Mouse (Mus musculus) cortical plate, adult 2 months (tissue): Measurements from ENCODE around the gene Scd1. TPM values are rescaled to one million over a fixed set of nuclear protein-coding genes. Genes with fewer than 3 reads are reported as not detected.
"Not testable (repeated sequence)": the region's sequence is repeated elsewhere in the genome, so short reads cannot be mapped to it uniquely, and the experiment has no call there.

Experiments used
- H3K27ac ChIP-seq: fragments of 200-500 bp; 2 replicates; pipeline ENCODE4 v1.5.1; 2012; ENCODE audit warnings: low read length, control low read depth, inconsistent platforms; ENCODE audit not compliant: insufficient read depth
- H3K4me1 ChIP-seq: fragments of 200-500 bp; 2 replicates; pipeline ENCODE4 v1.6.1; 2011; ENCODE audit warnings: low read length; ENCODE audit not compliant: control insufficient read depth, insufficient read depth
- H3K4me3 ChIP-seq: fragments of 200-500 bp; 2 replicates; pipeline ENCODE4 v1.5.1; 2011; ENCODE audit warnings: mild to moderate bottlenecking, low read length, control low read depth; ENCODE audit not compliant: insufficient read depth
- CTCF ChIP-seq: fragments of 200-500 bp; IDR thresholded peaks from 2 replicates; pipeline ENCODE4 v1.5.1; 2011; ENCODE audit warnings: mild to moderate bottlenecking, control low read depth, low read length; ENCODE audit not compliant: insufficient read depth; ENCODE audit errors: extremely low read depth
- POLR2A ChIP-seq: fragments of 200-500 bp; IDR thresholded peaks from 2 replicates; pipeline ENCODE4 v1.6.1; 2011; ENCODE audit warnings: mild to moderate bottlenecking, low read length, control low read depth; ENCODE audit not compliant: insufficient read depth; ENCODE audit errors: extremely low read depth
- polyA plus RNA-seq: library from polyadenylated mRNA; depleted of rRNA; stranded (reverse); fragments of >200 nt; gene quantifications from 2 replicates; pipeline ENCODE4 v1.2.3, GENCODE M21; 2012; rRNA removed

Gene Scd1
- polyA plus RNA-seq, 1 experiment: 184 TPM

DNA sequence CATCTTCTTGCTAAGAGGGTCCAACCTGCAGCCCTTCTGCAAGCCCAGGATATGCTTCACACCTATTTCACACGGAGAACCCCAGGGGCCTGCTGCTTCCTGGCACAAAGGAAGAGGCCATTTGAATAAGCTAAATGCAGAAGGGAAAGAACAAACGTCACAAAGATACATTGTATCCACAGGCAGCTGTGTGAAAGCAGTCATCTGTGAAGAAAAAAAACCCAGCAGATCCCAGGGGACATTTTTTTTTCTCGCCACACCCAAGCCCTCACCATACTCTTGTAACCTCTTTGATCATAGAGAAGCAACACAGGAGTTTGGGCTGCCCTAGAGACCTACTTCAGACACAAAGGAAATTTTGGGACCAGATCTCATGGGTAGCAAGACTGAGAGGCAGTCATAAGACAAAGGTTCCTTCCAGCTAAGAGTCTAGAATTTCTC is 31.1 kb downstream of the Scd1 start:
- no peak overlapping the region for H3K4me3 ChIP-seq
- no peaks in the 10 kb centered on the region for H3K4me1 ChIP-seq
- H3K27ac ChIP-seq: no peak overlapping the region
- no peak for TF ChIP-seq CTCF
- TF ChIP-seq POLR2A: no peak

DNA sequence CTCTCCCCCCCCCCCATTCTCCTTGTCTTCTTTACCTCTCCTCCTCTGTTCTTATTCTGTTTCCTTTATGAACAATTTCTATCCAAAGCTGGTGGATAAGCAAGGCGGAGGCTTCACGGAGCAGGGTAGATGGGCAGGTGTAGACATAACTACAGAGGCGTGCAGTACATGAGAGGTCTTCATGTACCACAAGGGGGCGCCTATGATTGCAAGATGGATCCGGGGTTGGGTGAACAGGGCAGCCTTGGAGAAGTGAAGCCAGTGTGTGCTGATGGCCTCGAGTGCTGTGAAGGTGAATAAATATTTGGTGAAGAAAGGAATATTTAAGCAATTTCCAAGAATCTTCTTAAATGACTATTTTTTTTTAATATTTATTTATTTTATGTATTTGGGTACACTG is 34.7 kb downstream of the Scd1 start:
- Histone ChIP-seq H3K4me3 (no peak overlapping the region), H3K27ac (no peak overlapping the region), H3K4me1 (no peaks in the 10 kb centered on the region)
- TF ChIP-seq CTCF (peak; percentile 77), POLR2A (no peak)

DNA sequence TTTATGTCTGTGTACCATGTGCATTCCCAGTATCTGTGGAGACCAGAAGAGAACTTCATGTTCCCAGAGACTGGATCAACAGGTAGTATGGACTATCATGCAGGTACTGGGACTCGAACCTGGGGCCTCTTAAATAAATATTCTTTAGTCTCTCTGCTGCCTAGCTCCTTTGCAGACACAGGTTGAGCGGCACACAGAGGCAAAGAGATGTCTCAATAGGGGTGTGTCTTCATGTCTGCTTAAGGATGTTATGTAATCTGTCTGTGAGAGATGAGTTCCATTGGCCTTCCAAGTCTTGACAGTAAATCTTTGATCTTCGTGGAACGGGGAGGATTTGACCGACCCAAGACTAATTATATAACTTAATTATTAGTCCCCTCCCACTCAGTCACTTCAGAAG is 37.4 kb downstream of the Scd1 start:
- no peaks in the 10 kb centered on the region for H3K4me1 ChIP-seq
- no peak overlapping the region for H3K27ac ChIP-seq
- no peak overlapping the region for H3K4me3 ChIP-seq
- TF ChIP-seq CTCF: no peak
- no peak for TF ChIP-seq POLR2A

DNA sequence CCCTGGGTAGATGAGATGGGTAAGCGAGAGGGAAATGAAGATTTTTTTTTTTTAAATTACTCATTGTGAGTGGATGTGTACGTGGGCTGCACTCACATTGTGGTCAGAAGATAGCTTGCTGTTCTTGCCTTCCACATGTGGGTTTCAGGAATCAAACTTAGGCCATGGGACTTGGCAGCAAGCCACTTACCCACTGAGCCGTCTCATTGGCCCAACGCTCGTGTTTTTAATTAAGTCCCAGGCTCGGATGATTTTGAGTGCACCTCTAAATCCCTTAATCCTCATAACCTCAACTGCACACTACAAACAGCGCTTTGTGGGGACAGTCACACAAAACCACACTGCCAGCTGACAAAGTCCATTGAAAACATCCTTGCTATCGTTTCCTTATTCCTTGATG is 38.3 kb downstream of the Scd1 start:
- Histone ChIP-seq H3K4me1 (no peaks in the 10 kb centered on the region), H3K4me3 (no peak overlapping the region), H3K27ac (no peak overlapping the region)
- TF ChIP-seq POLR2A (no peak), CTCF (no peak)

DNA sequence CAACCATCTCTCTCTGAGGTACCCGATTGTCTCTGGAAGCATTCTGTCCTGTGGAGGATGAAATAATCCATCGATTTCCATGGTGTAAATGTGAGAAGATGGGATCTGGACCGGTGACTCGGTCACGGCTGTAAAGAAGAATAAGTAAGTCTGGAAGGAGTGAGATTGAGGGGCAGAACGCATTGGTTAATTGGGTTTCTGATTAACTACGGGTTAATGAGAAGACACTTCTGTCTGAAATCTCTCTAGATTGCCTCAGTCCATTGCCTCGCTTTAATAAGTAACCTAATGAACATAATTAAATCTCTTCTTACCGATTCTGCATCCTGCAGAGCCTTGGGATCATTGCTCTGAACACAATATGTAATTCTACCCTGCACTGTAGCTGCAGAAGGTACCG is 40.6 kb downstream of the Scd1 start:
- not testable (repeated sequence) for H3K27ac ChIP-seq, H3K4me3 ChIP-seq, H3K4me1 ChIP-seq

DNA sequence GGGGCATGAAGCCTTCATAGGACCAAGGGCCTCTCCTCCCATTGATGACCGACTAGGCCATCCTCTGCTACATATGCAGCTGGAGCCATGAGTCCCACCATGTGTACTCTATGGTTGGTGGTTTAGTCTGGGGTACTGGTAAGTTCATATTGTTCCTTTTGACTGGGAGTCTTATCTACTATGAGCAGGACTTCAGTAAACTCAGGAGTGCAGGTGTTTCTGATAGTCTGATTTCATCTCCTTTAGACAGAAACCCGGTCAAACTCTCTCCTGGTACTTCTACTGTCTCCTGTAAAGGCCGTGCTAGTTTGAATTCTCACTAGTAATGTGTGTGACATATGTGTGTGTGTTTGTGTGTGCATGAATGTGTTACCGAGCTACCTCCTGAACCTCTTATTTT is 41.9 kb downstream of the Scd1 start:
- H3K4me1 ChIP-seq: no peaks in the 10 kb centered on the region
- H3K4me3 ChIP-seq: no peak overlapping the region
- H3K27ac ChIP-seq: no peak overlapping the region
- no peak for TF ChIP-seq CTCF
- no peak for TF ChIP-seq POLR2A

DNA sequence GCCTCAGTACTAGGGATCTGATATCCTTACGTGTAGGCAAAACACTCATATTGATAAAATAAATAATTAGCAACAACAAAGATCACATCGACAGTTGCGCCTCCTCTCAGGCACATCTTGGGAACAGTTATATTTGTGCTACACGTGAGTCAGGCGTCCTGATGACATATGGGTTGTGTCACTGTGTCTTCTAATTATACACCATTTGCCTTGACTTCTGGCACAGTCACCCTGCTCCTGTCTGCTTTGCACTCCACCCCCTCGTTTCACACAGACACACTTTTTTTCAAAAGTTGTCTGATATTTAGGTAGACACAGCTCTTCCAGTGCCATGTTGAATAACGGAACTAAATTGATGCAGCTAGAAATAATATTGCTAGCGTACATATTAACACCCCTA is 43.6 kb downstream of the Scd1 start:
- H3K4me1 ChIP-seq: no peaks in the 10 kb centered on the region
- no peak for TF ChIP-seq POLR2A
- no peak for TF ChIP-seq CTCF

DNA sequence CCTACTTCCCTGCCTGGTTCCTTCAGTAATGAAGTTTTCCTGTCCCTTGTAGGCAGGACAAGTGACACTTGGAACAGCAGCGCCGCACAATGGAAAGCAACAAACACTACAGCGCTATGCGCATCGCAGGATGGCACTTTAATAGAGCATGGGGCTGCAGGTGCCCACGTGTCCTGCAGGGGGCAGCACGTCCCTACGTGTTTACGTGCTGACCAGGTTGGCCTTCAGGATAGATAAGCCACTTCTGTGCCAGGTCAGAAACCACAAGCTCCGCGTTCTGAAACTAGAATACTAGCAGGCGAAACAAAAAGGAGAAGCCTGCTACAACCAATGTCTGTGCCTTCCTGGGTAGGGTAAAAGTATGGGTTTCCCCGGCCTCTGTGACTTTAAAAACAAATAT is 44.1 kb downstream of the Scd1 start:
- H3K4me1 ChIP-seq: no peaks in the 10 kb centered on the region
- TF ChIP-seq CTCF (peak; percentile 93), POLR2A (no peak)
- no peak overlapping the region for H3K4me3 ChIP-seq
- no peak overlapping the region for H3K27ac ChIP-seq

More for the DNA sequence above, 43.6 kb downstream of the Scd1 start:
- H3K27ac ChIP-seq: no peak overlapping the region
- no peak overlapping the region for H3K4me3 ChIP-seq

DNA sequence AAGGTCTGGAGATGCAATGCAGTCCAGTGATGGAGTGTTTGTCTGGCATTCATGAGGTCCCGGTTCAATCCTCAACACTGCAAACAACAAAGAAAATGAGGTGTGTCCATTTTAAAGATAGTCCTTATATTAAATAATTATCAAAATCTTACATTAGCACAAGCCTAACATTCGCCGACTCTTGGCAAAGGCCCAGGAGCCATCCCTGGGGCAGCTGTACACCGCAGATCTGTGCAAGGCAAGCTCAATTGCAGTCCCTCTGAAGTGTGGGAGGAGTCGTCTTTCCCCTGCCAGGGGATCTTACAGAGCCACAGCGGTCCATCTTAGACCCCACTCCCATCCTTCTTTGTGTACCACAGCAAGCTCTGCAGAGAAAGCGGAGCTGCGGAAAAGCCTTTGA is 49.0 kb downstream of the Scd1 start:
- H3K27ac ChIP-seq: no peak overlapping the region
- H3K4me3 ChIP-seq: no peak overlapping the region
- TF ChIP-seq POLR2A (no peak), CTCF (no peak)
- no peaks in the 10 kb centered on the region for H3K4me1 ChIP-seq

DNA sequence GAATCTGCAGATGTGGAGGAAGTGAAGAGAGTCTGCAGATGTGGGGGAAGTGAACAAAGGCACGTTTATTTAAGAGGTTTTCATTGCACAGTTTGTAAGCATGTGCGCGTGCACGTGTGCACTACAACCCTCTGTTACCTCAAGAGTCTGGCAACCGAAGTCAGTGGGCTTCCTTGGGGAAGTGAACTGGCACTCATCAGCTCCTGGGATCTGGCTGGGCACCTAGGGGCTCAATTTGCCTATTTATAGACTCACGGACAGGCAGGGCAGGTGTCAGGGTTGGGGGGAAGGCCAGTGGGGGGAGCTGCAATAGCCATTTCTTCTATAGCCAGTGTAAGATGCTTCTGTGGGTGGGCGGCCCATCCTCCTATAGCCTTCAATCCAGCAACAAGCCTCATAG is 55.9 kb downstream of the Scd1 start:
- H3K27ac ChIP-seq: no peak overlapping the region
- H3K4me1 ChIP-seq: no peaks in the 10 kb centered on the region
- no peak for TF ChIP-seq POLR2A
- no peak for TF ChIP-seq CTCF
- H3K4me3 ChIP-seq: no peak overlapping the region

DNA sequence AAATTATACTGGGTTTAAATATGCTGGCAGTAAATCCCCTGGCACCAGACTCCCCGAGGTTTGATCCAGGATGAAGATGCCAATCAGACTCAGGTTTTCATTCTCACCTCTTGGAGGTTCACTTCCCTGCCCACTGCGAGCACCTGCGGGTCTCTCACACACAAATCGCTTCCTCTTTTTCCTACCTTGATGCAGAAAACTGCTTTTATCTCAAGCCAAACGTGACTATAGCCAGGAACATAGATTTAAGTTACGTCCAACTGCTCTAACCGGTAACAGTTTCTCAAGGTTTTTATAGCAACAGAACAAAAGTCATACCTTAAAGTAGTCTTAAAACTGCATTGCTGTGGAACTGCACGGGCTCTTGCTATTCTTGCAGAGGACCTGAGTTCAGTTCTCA is 58.0 kb downstream of the Scd1 start:
- no peaks in the 10 kb centered on the region for H3K4me1 ChIP-seq
- TF ChIP-seq CTCF: no peak
- no peak for TF ChIP-seq POLR2A
- no peak overlapping the region for H3K27ac ChIP-seq
- no peak overlapping the region for H3K4me3 ChIP-seq

Other genes with a start within 250 kb of the Scd1 start
- gene Pkd2l1, start 215.4 kb downstream of the Scd1 start, polyA plus RNA-seq: 1.1 and 1.5 TPM in 2 replicates
- gene Scd3, start 204.6 kb downstream of the Scd1 start, polyA plus RNA-seq: 4.9 and 5.6 TPM in 2 replicates
- 600 and 717 TPM in 2 replicates for gene Scd2, start 114.2 kb downstream of the Scd1 start, polyA plus RNA-seq
- 0.25 and 0.33 TPM in 2 replicates for gene Scd4, start 74.8 kb downstream of the Scd1 start, polyA plus RNA-seq
- gene Wnt8b, start 85.6 kb upstream of the Scd1 start, polyA plus RNA-seq: 0.04 and 0.10 TPM in 2 replicates
- gene Sec31b, start 138.0 kb upstream of the Scd1 start, polyA plus RNA-seq: 0.15 and 0.19 TPM in 2 replicates
- gene Gm20538, start 145.0 kb upstream of the Scd1 start, polyA plus RNA-seq: not detected in 2 replicates
- gene Ndufb8, start 147.6 kb upstream of the Scd1 start, polyA plus RNA-seq: 545 and 586 TPM in 2 replicates
- 23.9 and 24.9 TPM in 2 replicates for gene Hif1an, start 155.0 kb upstream of the Scd1 start, polyA plus RNA-seq